Mouse (Mus musculus) myocyte (in vitro differentiated cells): ENCODE results near the gene Ahsa2.

ENCODE experiments used
- CEBPB ChIP-seq: IDR thresholded peaks from 2 replicates; pipeline ENCODE4 v1.6.1; 2011; ENCODE audit warnings: mild to moderate bottlenecking, moderate library complexity; ENCODE audit not compliant: poor library complexity, insufficient read depth, severe bottlenecking
- MAX ChIP-seq: IDR thresholded peaks from one replicate; pipeline ENCODE4 v1.6.1; 2011; ENCODE audit warnings: low read depth, mild to moderate bottlenecking, control low read depth
- POLR2A ChIP-seq: IDR thresholded peaks from one replicate; pipeline ENCODE4 v1.6.1; 2011; ENCODE audit warnings: low read depth, mild to moderate bottlenecking, control low read depth, moderate library complexity; ENCODE audit not compliant: insufficient read length
- TCF12 ChIP-seq: IDR thresholded peaks from one replicate; pipeline ENCODE4 v1.6.1; 2011; ENCODE audit warnings: mild to moderate bottlenecking, control low read depth; ENCODE audit not compliant: poor library complexity, insufficient read depth, severe bottlenecking
- TCF3 ChIP-seq: IDR thresholded peaks from one replicate; pipeline ENCODE4 v1.6.1; 2011; ENCODE audit warnings: low read depth, control low read depth; ENCODE audit not compliant: insufficient read length
- USF1 ChIP-seq: IDR thresholded peaks from one replicate; pipeline ENCODE4 v1.6.1; 2011; ENCODE audit warnings: low read depth, mild to moderate bottlenecking, control low read depth, moderate library complexity

DNA sequence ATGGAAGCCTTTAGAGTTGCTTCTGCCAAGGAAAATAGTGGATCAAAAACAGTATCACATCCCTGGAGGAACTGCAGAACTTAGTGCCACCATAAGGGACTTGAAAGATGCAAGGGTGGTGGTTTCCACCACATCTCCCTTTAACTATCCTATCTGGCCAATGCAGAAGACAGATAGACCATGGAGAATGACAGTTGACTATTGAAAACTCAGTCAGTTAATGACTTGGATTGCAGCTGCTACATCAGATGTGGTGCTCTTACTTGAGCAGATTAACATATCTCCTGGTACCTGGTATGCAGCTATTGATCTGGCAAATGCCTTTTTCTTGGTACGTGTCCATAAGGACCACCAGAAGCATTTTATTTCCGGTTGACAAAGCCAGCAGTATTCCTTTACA, 39.6 kb upstream of the Ahsa2 start:
- TF ChIP-seq CEBPB (no peak), TCF12 (no peak), TCF3 (no peak), MAX (no peak), POLR2A (no peak), USF1 (no peak)
